ENCODE assay signal across 21 mouse cellular contexts in genomic region chr11:113500631-113501305, GRCm38 (mm10).
DNase-seq lines count a peak whose midpoint lies in the region; ATAC-seq and TF ChIP-seq lines count a peak whose summit lies in the region.
"Had no signal": no experiment of that assay in that cellular context is flagged by ENCODE, and none has a peak within 500 bp of the region (broad histone marks: within the 10 kb centered on the region; RNA-seq: fewer than 3 reads in every experiment).

No protein-coding gene starts in this region.

- no peak overlapping the region for H3K4me2 ChIP-seq in hindbrain, embryonic 12.5 days (replicated peaks)
- no peak overlapping the region for H3K4me2 ChIP-seq in midbrain, embryonic 14.5 days (ENCODE audit: low read length)
- no peak overlapping the region for H3K4me2 ChIP-seq in forebrain, postnatal 0 days (ENCODE audit: low read depth)
- H3K4me2 ChIP-seq: embryonic facial prominence, embryonic 13.5 days; heart, embryonic 11.5 days; heart, embryonic 15.5 days had no signal

- H3K9me3 ChIP-seq in hindbrain, embryonic 12.5 days (replicated peaks), result no peaks in the 10 kb centered on the region
- H3K9me3 ChIP-seq in hindbrain, embryonic 10.5 days, result no peaks in the 10 kb centered on the region
- H3K9me3 ChIP-seq in midbrain, embryonic 14.5 days (ENCODE audit: control insufficient read depth, low read length), result no peaks in the 10 kb centered on the region
- H3K9me3 ChIP-seq in midbrain, embryonic 10.5 days (replicated peaks), result no peaks in the 10 kb centered on the region
- no peaks in the 10 kb centered on the region for H3K9me3 ChIP-seq in forebrain, postnatal 0 days (ENCODE audit: low read length)
- H3K9me3 ChIP-seq: embryonic facial prominence, embryonic 13.5 days; heart, embryonic 15.5 days had no signal

- 0 out of 2 replicates have a peak overlapping the region, but pooled peaks have one; percentile 8 for H3K27ac ChIP-seq in hindbrain, embryonic 12.5 days
- H3K27ac ChIP-seq in hindbrain, embryonic 10.5 days, result no peak overlapping the region
- H3K27ac ChIP-seq in midbrain, embryonic 14.5 days (replicated peaks; ENCODE audit: low read depth, low read length), result no peak overlapping the region
- H3K27ac ChIP-seq in midbrain, embryonic 10.5 days (replicated peaks), result no peak overlapping the region
- H3K27ac ChIP-seq in forebrain, postnatal 0 days (ENCODE audit: low read depth, low read length), result no peak overlapping the region
- H3K27ac ChIP-seq: embryonic facial prominence, embryonic 13.5 days; heart, adult 2 months; heart, embryonic 15.5 days had no signal

- ATAC-seq in hindbrain, embryonic 12.5 days (ENCODE audit: low FRiP score), result peak; percentile 26; the same call in 1 of the 2 replicates
- no peak; the same call in 1 of the 2 replicates for ATAC-seq in midbrain, embryonic 14.5 days (ENCODE audit: low FRiP score, low TSS enrichment)
- peak; percentile 77 for ATAC-seq in forebrain, postnatal 0 days
- ATAC-seq: activated CD4-positive, CD25-positive, alpha-beta regulatory T cell, adult 4 months; intestine, embryonic 16.5 days; Patski had no signal

- no peak for DNase-seq in hindbrain, embryonic 10.5 days (ENCODE audit: low spot score)
- DNase-seq in midbrain, embryonic 14.5 days, result peak; percentile 46
- no peak for DNase-seq in midbrain, embryonic 10.5 days (ENCODE audit: low spot score)
- no peak for DNase-seq in forebrain, postnatal 0 days
- no peak for DNase-seq in gastrocnemius, adult 8-10 months (ENCODE audit: low spot score in 2 of 2)
- no peak for DNase-seq in lung, postnatal 36 days
- DNase-seq: adrenal gland, postnatal 14 days; cerebellum, adult 18-20 months; cerebellum, adult 9-11 months; cerebellum, postnatal 36 days; gastrocnemius, postnatal 14 days; heart, adult 2 months; heart, postnatal 14 days had no signal

- no peaks in the 10 kb centered on the region for H3K27me3 ChIP-seq in hindbrain, embryonic 12.5 days
- no peaks in the 10 kb centered on the region for H3K27me3 ChIP-seq in hindbrain, embryonic 10.5 days (ENCODE audit: insufficient read depth, poor library complexity, severe bottlenecking)
- no peaks in the 10 kb centered on the region for H3K27me3 ChIP-seq in midbrain, embryonic 14.5 days (ENCODE audit: control insufficient read depth, insufficient read depth, low read length)
- H3K27me3 ChIP-seq in midbrain, embryonic 10.5 days (ENCODE audit: low read depth, poor library complexity, severe bottlenecking), result no peaks in the 10 kb centered on the region
- H3K27me3 ChIP-seq in forebrain, postnatal 0 days (ENCODE audit: insufficient read depth, low read length), result no peaks in the 10 kb centered on the region
- H3K27me3 ChIP-seq: CH12.LX; embryonic facial prominence, embryonic 13.5 days; Patski had no signal

- H3K4me1 ChIP-seq in hindbrain, embryonic 12.5 days, result peaks cover 17% of the 10 kb centered on the region
- H3K4me1 ChIP-seq in hindbrain, embryonic 10.5 days (replicated peaks), result peaks cover 14% of the 10 kb centered on the region
- H3K4me1 ChIP-seq in midbrain, embryonic 14.5 days (ENCODE audit: control insufficient read depth, insufficient read depth, low read length), result peaks cover 5% of the 10 kb centered on the region; the same call in 1 of the 2 replicates
- H3K4me1 ChIP-seq in midbrain, embryonic 10.5 days, result peaks cover 9% of the 10 kb centered on the region; the same call in 1 of the 2 replicates
- H3K4me1 ChIP-seq in forebrain, postnatal 0 days (ENCODE audit: insufficient read depth), result 0 out of 2 replicates have a peak, but pooled peaks cover 7% of the 10 kb centered on the region
- H3K4me1 ChIP-seq: heart, embryonic 15.5 days had no signal

- H3K4me3 ChIP-seq in hindbrain, embryonic 12.5 days, result no peak overlapping the region
- H3K4me3 ChIP-seq in hindbrain, embryonic 10.5 days, result no peak overlapping the region
- H3K4me3 ChIP-seq in midbrain, embryonic 14.5 days (replicated peaks; ENCODE audit: low read depth, low read length), result no peak overlapping the region
- no peak overlapping the region for H3K4me3 ChIP-seq in midbrain, embryonic 10.5 days
- no peak overlapping the region for H3K4me3 ChIP-seq in forebrain, postnatal 0 days (ENCODE audit: low read depth, low read length)
- H3K4me3 ChIP-seq: embryonic facial prominence, embryonic 13.5 days; heart, adult 2 months; heart, embryonic 15.5 days had no signal

- no peaks in the 10 kb centered on the region for H3K36me3 ChIP-seq in hindbrain, embryonic 12.5 days
- no peaks in the 10 kb centered on the region for H3K36me3 ChIP-seq in hindbrain, embryonic 10.5 days
- H3K36me3 ChIP-seq in midbrain, embryonic 14.5 days (ENCODE audit: control insufficient read depth, insufficient read depth, low read length), result no peaks in the 10 kb centered on the region
- no peaks in the 10 kb centered on the region for H3K36me3 ChIP-seq in midbrain, embryonic 10.5 days
- H3K36me3 ChIP-seq in forebrain, postnatal 0 days (ENCODE audit: insufficient read depth), result no peaks in the 10 kb centered on the region
- H3K36me3 ChIP-seq: embryonic facial prominence, embryonic 13.5 days; heart, embryonic 15.5 days had no signal

- TF ChIP-seq CTCF in forebrain, postnatal 0 days (IDR thresholded peaks at IDR 0.05; ENCODE audit: low read depth), result no peak

- no peak overlapping the region for H3K9ac ChIP-seq in hindbrain, embryonic 12.5 days
- H3K9ac ChIP-seq in midbrain, embryonic 14.5 days (replicated peaks; ENCODE audit: low read length), result no peak overlapping the region
- H3K9ac ChIP-seq in forebrain, postnatal 0 days, result no peak overlapping the region
- H3K9ac ChIP-seq: embryonic facial prominence, embryonic 13.5 days; heart, embryonic 15.5 days had no signal

- WGBS in hindbrain, embryonic 12.5 days, result 77% methylated on average over 20 of the region's 20 CpGs
- WGBS in hindbrain, embryonic 10.5 days, result 86% methylated on average over 20 of the region's 20 CpGs
- 70% methylated on average over 20 of the region's 20 CpGs for WGBS in midbrain, embryonic 14.5 days
- WGBS in midbrain, embryonic 10.5 days, result 87% methylated on average over 20 of the region's 20 CpGs
- WGBS in forebrain, postnatal 0 days, result 49% methylated on average over 20 of the region's 20 CpGs
